Mouse (Mus musculus): ENCODE data around the gene Cdh4. TPM values are rescaled to one million over a fixed set of nuclear protein-coding genes. Genes with fewer than 3 reads are reported as not detected.
A peak's percentile ranks its signal among the peaks of the same experiment; 100 is the strongest.

The Cdh4 gene
- polyA plus RNA-seq (2015; fragmentation: Nextera tagmentation; extraction: Ambion mirVana) = 7.5 and 8.8 TPM in 2 replicates

GRCm38 (mm10) chr2:179442191-179442540 is at the start of gene Cdh4:
Cdh4 (plus strand) TSS chr2:179442431.
- H3K27me3 ChIP-seq = peaks cover 45% of the 10 kb centered on the region
- 0% methylated on average over 40 of the region's 40 CpGs for WGBS
- peaks cover 21% of the 10 kb centered on the region for H3K4me1 ChIP-seq
- H3K9ac ChIP-seq = peak within 1 kb of the TSS; percentile 57
- peak; percentile 44; the same call in 1 of the 2 replicates for ATAC-seq (ENCODE audit: insufficient number of reproducible peaks, low FRiP score, low TSS enrichment, low read depth)
- peak within 1 kb of the TSS; percentile 68 for H3K4me3 ChIP-seq
- H3K9me3 ChIP-seq = no peaks in the 10 kb centered on the region
- peak within 1 kb of the TSS; percentile 99 for H3K4me2 ChIP-seq
- peak within 1 kb of the TSS; percentile 61 for H3K27ac ChIP-seq
- no peaks in the 10 kb centered on the region for H3K36me3 ChIP-seq

- no peak overlapping the region for H3K4me2 ChIP-seq
- H3K9me3 ChIP-seq = no peaks in the 10 kb centered on the region
- no peaks in the 10 kb centered on the region for H3K36me3 ChIP-seq
- H3K9ac ChIP-seq = no peak overlapping the region
- no peak overlapping the region for H3K27ac ChIP-seq
- WGBS = 33% methylated on average over 5 of the region's 5 CpGs
- H3K4me1 ChIP-seq = peaks cover 6% of the 10 kb centered on the region; the same call in 1 of the 2 replicates
- H3K27me3 ChIP-seq = no peaks in the 10 kb centered on the region
- H3K4me3 ChIP-seq = no peak overlapping the region
- ATAC-seq (ENCODE audit: insufficient number of reproducible peaks, low FRiP score, low TSS enrichment, low read depth) = peak; percentile 65; the same call in 1 of the 2 replicates
Measured at GRCm38 (mm10) chr2:179395442-179395841, 46.8 kb upstream of the Cdh4 start.

DNA sequence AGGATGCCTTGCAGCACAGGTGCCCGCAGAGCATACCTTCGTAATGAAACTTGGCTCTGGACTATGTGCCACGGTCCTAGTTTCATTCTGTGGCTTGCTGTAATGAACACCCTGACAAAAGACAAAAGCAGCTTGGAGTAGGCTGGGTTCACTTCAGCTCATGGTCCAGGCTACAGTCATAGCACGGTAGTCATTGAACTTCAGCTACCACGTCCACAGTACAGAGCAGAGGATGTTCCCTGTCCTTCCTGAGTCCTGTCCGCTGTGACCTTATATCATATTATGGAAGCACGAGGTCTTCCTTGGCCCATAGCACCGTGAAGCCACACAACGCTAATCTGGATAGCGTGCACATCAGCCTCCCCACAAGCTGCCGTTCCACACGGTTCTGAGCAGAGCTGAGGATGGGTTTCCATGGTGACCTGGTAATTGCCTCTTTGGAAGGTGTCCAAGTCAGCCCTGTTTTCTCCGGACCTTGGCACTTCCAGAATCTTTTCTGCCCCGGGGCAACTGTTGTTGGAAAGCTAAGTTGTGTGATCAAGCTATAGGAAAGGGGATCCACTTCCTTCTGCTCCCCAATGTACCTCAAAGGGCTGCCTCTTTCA is 42.5 kb upstream of the Cdh4 start:
- ATAC-seq (ENCODE audit: insufficient number of reproducible peaks, low FRiP score, low TSS enrichment, low read depth) = no peak
- Histone ChIP-seq H3K27ac (no peak overlapping the region), H3K4me1 (peaks cover 4% of the 10 kb centered on the region; the same call in 1 of the 2 replicates), H3K4me2 (no peak overlapping the region), H3K4me3 (no peak overlapping the region), H3K36me3 (no peaks in the 10 kb centered on the region), H3K27me3 (no peaks in the 10 kb centered on the region), H3K9ac (no peak overlapping the region), H3K9me3 (no peaks in the 10 kb centered on the region)
- 67% methylated on average over 14 of the region's 14 CpGs for WGBS

GRCm38 (mm10) chr2:179410866-179411561 is 31.2 kb upstream of the Cdh4 start:
- no peak for ATAC-seq (ENCODE audit: insufficient number of reproducible peaks, low FRiP score, low TSS enrichment, low read depth)
- H3K36me3 ChIP-seq = no peaks in the 10 kb centered on the region
- no peaks in the 10 kb centered on the region for H3K9me3 ChIP-seq
- no peak overlapping the region for H3K27ac ChIP-seq
- no peak overlapping the region for H3K4me2 ChIP-seq
- no peak overlapping the region for H3K9ac ChIP-seq
- 67% methylated on average over 8 of the region's 8 CpGs for WGBS
- no peaks in the 10 kb centered on the region for H3K27me3 ChIP-seq
- no peak overlapping the region for H3K4me3 ChIP-seq
- H3K4me1 ChIP-seq = peaks cover 14% of the 10 kb centered on the region

GRCm38 (mm10) chr2:179412966-179413365 is 29.3 kb upstream of the Cdh4 start:
- H3K4me3 ChIP-seq = no peak overlapping the region
- no peak overlapping the region for H3K4me2 ChIP-seq
- H3K27ac ChIP-seq = no peak overlapping the region
- H3K9me3 ChIP-seq = no peaks in the 10 kb centered on the region
- 42% methylated on average over 2 of the region's 2 CpGs for WGBS
- no peak for ATAC-seq (ENCODE audit: insufficient number of reproducible peaks, low FRiP score, low TSS enrichment, low read depth)
- no peaks in the 10 kb centered on the region for H3K27me3 ChIP-seq
- H3K4me1 ChIP-seq = peaks cover 15% of the 10 kb centered on the region
- no peak overlapping the region for H3K9ac ChIP-seq
- H3K36me3 ChIP-seq = no peaks in the 10 kb centered on the region

DNA sequence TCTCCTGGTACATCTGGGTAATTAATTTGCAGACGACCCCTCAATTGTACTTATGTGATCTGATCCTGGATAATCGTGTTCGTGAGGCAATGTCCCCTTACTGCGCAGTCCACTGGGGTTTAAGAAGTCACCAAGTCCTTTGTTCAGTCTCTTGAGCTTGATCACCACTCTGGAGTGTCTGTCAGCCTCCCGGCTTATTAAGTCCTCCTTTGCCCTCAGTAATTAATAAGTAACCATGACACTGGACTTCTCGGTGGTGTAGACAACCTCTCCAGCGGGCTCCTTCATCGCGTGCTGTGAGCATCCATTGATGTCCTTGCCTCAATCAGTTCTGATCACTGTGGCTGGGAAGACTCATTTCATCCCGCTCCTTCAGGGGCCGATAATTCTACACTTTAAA is 28.0 kb upstream of the Cdh4 start:
- Histone ChIP-seq H3K27me3 (no peaks in the 10 kb centered on the region), H3K9me3 (no peaks in the 10 kb centered on the region), H3K9ac (no peak overlapping the region), H3K4me2 (no peak overlapping the region), H3K4me1 (peaks cover 15% of the 10 kb centered on the region), H3K27ac (no peak overlapping the region), H3K36me3 (no peaks in the 10 kb centered on the region), H3K4me3 (no peak overlapping the region)
- no peak for ATAC-seq (ENCODE audit: insufficient number of reproducible peaks, low FRiP score, low TSS enrichment, low read depth)
- WGBS = 82% methylated on average over 11 of the region's 11 CpGs

GRCm38 (mm10) chr2:179414704-179415103 is 27.5 kb upstream of the Cdh4 start:
- Histone ChIP-seq H3K9ac (no peak overlapping the region), H3K27me3 (no peaks in the 10 kb centered on the region), H3K27ac (no peak overlapping the region), H3K9me3 (no peaks in the 10 kb centered on the region), H3K4me2 (no peak overlapping the region), H3K4me3 (no peak overlapping the region), H3K4me1 (peaks cover 15% of the 10 kb centered on the region), H3K36me3 (no peaks in the 10 kb centered on the region)
- 88% methylated on average over 9 of the region's 9 CpGs for WGBS
- ATAC-seq (ENCODE audit: insufficient number of reproducible peaks, low FRiP score, low TSS enrichment, low read depth) = no peak

DNA sequence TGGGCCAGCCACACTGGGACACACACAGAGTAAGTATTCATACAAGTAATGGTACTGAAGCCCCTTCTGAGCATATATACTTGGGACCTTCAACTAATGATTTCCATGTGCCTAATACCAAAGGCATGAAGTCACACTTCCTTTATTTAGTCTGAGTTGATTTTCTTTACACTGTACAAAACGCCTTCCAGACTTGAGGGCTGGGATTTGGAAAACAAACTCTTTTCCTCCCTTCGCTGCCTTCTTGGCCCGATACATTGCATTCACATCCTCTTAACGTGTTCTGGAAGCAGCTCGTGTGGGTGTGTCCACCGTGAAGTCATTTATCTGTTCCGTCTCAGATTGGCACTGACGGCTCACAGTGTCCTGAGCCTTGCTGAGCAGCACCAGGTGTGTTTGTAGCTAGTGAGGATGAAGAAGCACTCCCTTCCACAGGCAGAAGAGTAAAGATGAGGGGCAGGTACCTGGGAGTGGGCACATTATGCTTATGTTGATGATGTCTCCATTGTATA is 26.3 kb upstream of the Cdh4 start:
- Histone ChIP-seq H3K4me3 (no peak overlapping the region), H3K27ac (peak overlapping the region; percentile 73), H3K4me2 (no peak overlapping the region), H3K9ac (no peak overlapping the region), H3K9me3 (no peaks in the 10 kb centered on the region), H3K36me3 (no peaks in the 10 kb centered on the region), H3K27me3 (no peaks in the 10 kb centered on the region), H3K4me1 (peaks cover 15% of the 10 kb centered on the region)
- 19% methylated on average over 8 of the region's 8 CpGs for WGBS
- peak; percentile 60; the same call in 1 of the 2 replicates for ATAC-seq (ENCODE audit: insufficient number of reproducible peaks, low FRiP score, low TSS enrichment, low read depth)

- Histone ChIP-seq H3K36me3 (no peaks in the 10 kb centered on the region), H3K27ac (no peak overlapping the region), H3K9ac (no peak overlapping the region), H3K27me3 (no peaks in the 10 kb centered on the region), H3K4me3 (no peak overlapping the region), H3K9me3 (no peaks in the 10 kb centered on the region), H3K4me1 (peaks cover 15% of the 10 kb centered on the region), H3K4me2 (no peak overlapping the region)
- no peak for ATAC-seq (ENCODE audit: insufficient number of reproducible peaks, low FRiP score, low TSS enrichment, low read depth)
- 53% methylated on average over 16 of the region's 16 CpGs for WGBS
Measured at GRCm38 (mm10) chr2:179416587-179417227, 25.5 kb upstream of the Cdh4 start.

DNA sequence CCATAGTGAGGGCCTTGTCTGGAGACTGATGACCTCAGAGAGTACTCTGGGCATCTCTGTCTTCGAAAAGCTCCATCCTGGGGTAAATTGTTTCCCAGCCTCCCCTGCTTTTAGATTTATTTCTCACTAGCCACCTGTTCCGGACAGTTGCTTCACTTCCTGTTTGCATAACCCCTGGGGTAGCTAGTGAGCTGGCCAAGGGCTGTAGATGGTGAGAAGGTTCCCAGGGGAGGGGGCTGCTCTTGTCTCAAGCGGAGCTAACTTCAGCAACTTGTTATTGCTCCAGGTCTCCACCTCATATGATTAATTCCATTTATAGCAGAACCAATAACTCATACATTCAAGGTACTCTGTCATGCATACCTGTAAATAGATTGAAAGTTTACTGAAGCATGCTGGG is 16.6 kb upstream of the Cdh4 start:
- ATAC-seq (ENCODE audit: insufficient number of reproducible peaks, low FRiP score, low TSS enrichment, low read depth) = no peak
- no peak overlapping the region for H3K4me3 ChIP-seq
- H3K4me1 ChIP-seq = no peaks in the 10 kb centered on the region; the same call in 1 of the 2 replicates
- no peak overlapping the region for H3K9ac ChIP-seq
- no peak overlapping the region for H3K4me2 ChIP-seq
- H3K36me3 ChIP-seq = no peaks in the 10 kb centered on the region
- H3K27me3 ChIP-seq = no peaks in the 10 kb centered on the region
- WGBS = 62% methylated on average over 3 of the region's 3 CpGs
- no peaks in the 10 kb centered on the region for H3K9me3 ChIP-seq
- no peak overlapping the region for H3K27ac ChIP-seq

DNA sequence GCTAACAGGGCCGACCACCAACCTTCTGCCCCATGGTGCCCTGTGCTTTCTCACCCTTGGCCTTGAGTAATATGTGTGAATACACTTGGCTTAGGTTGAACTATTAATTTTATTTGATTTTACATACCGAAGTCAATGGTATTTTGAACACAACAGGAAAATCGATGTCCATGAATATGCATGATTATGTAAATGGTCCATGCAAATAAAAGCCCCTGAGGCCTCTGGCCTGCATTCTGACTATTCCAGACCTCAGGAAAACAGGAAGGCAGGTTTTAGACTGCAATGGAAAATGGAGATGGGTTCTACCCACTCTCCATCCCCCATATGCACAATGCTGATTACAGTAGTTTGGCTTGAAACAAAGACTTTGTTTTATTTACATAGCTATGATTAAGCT is 13.3 kb upstream of the Cdh4 start:
- 83% methylated on average over 3 of the region's 3 CpGs for WGBS

DNA sequence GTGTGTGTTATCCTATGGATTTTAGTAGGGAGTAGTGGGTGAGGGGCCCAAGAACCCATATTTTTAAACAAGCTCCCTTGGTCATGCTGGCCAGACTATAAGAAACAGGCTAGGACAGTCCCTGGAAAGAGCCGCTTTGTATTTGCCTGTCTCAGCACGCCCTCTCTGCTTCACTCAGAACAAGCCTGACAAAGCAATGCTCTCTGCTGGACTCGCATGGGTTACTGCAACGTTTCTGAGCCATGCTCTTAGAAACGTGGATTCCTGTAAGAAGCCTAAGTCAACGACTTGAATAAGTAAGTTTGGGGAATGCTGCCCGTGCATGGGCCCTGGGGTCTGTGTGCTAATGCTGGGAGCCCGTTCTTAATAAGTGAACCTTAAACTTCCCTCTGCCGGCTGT is 2.1 kb upstream of the Cdh4 start:
- ATAC-seq (ENCODE audit: insufficient number of reproducible peaks, low FRiP score, low TSS enrichment, low read depth) = no peak
- H3K4me2 ChIP-seq = no peak overlapping the region
- H3K9ac ChIP-seq = no peak overlapping the region
- WGBS = 18% methylated on average over 9 of the region's 9 CpGs
- no peaks in the 10 kb centered on the region for H3K36me3 ChIP-seq
- H3K27me3 ChIP-seq = peaks cover 41% of the 10 kb centered on the region
- H3K27ac ChIP-seq = no peak overlapping the region
- peaks cover 26% of the 10 kb centered on the region for H3K4me1 ChIP-seq
- no peak overlapping the region for H3K4me3 ChIP-seq
- H3K9me3 ChIP-seq = no peaks in the 10 kb centered on the region

More for the DNA sequence above, 13.3 kb upstream of the Cdh4 start:
- H3K36me3 ChIP-seq = no peaks in the 10 kb centered on the region
- no peaks in the 10 kb centered on the region; the same call in 1 of the 2 replicates for H3K4me1 ChIP-seq
- ATAC-seq (ENCODE audit: insufficient number of reproducible peaks, low FRiP score, low TSS enrichment, low read depth) = no peak
- H3K9ac ChIP-seq = no peak overlapping the region
- no peak overlapping the region for H3K4me2 ChIP-seq
- H3K27ac ChIP-seq = no peak overlapping the region
- no peak overlapping the region for H3K4me3 ChIP-seq
- no peaks in the 10 kb centered on the region for H3K27me3 ChIP-seq
- H3K9me3 ChIP-seq = no peaks in the 10 kb centered on the region
